Mouse (Mus musculus) gastrocnemius, postnatal 14 days (tissue): ENCODE measurements around the gene Slc2a10. TPM values are rescaled to one million over a fixed set of nuclear protein-coding genes. Genes with fewer than 3 reads are reported as not detected.
A peak's percentile ranks its signal among the peaks of the same experiment; 100 is the strongest.
"Not testable (repeated sequence)": the region's sequence is repeated elsewhere in the genome, so short reads cannot be mapped to it uniquely, and the experiment has no call there.

Source experiments
- DNase-seq: peaks from one replicate; pipeline ENCODE4 v3.0.0; 2021; ENCODE audit warnings: mixed read lengths
- intact Hi-C: fragments of 180-260 bp; cut with DNase I; formaldehyde crosslinking; loops from one replicate; pipeline ENCODE4 v1.15.1; 2025; ENCODE audit warnings: low total_unique reads
- total RNA-seq, 2 experiments: library from RNA; stranded (reverse); gene quantifications; 2 replicates each; pipeline ENCODE4 v1.2.3; 2021

Gene Slc2a10
- total RNA-seq, 2 experiments from 2014 or later: 2.4 to 2.7 TPM

DNA sequence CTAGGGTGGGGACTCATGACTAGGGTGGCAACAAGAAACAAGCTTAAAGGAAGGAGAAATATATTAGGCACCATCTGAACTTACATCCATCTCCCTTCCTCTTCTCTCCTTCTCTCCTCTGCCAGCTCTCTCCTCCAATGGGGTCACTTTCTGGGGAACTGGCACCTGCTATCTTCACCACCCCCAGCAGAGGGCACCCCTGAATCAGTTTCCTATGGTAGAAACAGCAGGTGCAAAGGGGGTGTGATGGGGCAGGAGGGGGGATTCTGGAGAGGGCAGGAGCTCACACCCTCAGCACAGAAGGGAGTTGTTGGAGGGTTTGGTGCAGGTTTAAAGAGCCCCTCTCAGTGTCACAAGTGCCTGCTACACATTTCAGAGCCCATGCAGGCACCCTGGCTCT is 7.3 kb upstream of the Slc2a10 start:
- peak; percentile 50 for DNase-seq
- intact Hi-C loops: no loop called here

DNA sequence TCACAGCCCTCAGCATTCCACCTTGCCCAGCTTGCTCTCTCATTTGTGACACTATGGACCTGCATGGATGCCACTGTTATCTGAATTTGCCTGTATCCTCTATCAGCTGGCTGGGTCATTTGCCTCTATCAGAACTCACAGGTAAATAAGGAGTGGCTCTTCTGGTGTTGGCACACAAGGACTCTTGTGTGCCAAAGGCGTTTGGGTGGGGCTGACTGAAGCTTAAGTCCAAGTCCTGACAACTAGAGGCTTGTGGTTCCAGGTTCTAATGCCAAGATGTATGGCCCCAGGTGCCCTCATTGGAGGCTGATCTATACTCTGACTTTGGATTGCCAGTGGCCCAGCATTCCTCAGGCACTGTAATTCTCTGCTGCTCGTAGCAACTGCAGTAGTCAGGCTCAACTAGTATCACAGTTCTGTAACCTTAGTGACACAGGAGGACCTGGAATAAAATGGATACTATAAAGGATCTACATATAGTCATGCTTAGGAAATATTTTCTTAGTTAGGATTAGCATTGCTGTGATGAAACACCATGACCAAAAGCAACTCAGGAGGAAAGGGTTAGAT is 5.8 kb upstream of the Slc2a10 start:
- no peak for DNase-seq
- intact Hi-C loops: no loop called here

DNA sequence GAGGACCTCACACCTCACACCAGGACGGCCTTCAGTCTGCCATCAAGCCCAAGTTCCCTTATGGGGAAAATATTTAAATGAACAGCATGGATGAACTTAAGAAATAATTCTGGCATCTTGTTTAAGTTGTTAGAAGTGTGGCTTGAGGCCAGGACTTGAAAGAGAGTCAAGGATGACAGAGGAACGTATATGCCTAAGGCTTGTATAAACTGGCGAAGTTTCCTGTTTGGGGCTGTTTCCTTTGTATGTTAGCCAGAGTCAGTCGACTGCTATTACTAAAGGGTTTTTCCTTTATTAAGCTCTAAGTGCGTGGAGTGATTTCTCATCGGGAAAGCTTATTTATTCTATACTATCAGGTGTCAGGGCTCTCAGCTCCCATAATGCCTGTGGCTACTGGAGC is 4.8 kb upstream of the Slc2a10 start:
- intact Hi-C loops: no loop called here
- DNase-seq: no peak

DNA sequence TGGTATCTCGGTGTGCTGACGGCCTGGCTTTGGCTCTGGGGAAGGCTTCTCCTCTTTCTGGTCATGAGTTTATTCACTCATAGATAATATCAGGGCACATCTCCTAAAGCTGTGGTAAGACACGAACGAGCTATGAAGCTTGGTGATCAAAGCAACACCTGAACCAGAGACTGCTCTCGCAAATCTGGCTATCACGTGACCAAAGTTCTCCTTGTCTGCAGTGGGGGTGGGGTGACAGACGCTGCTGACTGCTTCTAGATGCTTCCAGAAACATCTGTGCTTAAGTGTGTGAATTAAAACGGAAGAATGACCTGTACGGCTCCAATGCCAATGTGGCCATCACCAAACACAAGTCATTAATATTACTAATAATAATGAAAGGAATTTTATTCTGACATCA is 6.1 kb downstream of the Slc2a10 start:
- intact Hi-C loops: no loop called here
- DNase-seq: no peak

DNA sequence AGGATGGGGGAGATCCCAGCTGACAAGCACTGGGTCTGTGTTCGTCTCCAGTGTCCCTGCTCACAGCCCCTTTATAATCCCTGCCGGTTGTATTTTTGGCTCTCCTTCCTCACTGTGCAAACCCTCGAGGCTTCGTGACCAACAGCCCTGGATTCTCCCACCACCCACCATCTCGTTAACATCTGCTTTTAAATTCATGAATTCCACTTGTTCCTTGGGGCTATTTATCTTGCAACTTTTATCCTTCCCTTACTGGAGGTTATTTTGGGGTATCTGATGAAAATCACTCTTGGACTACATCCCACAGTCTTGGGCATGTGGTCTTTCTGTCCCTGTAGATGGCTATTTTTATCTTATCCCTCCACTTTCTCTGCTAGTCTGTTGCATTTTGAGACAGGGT is 6.9 kb downstream of the Slc2a10 start:
- DNase-seq: no peak
- intact Hi-C loops: no loop called here

DNA sequence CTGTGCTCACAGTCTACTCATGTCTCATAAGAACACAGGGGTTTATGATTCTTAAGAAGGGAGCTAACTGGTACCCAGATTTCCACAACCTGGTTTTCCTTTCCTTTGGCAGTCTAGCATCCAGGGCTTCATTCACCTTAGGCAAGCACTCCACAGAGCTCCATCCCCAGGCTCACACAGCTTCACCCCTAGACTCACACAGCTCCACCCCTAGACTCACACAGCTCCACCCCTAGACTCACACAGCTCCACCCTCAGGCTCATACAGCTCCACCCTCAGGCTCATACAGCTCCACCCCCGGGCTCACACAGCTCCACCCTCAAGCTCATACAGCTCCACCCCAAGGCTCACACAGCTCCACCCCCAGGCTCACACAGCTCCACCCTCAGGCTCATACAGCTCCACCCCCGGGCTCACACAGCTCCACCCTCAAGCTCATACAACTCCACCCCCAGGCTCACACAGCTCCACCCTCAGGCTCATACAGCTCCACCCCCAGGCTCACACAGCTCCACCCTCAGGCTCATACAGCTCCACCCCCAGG is 7.4 kb downstream of the Slc2a10 start:
- intact Hi-C loops, DNase-seq: not testable (repeated sequence)

GRCm38 (mm10) chr2:165511530-165511929 is 7.9 kb downstream of the Slc2a10 start:
- DNase-seq, intact Hi-C loops: not testable (repeated sequence)

- no peak for DNase-seq
- intact Hi-C loops: no loop called here
Measured at GRCm38 (mm10) chr2:165512426-165512825, 8.8 kb downstream of the Slc2a10 start.

DNA sequence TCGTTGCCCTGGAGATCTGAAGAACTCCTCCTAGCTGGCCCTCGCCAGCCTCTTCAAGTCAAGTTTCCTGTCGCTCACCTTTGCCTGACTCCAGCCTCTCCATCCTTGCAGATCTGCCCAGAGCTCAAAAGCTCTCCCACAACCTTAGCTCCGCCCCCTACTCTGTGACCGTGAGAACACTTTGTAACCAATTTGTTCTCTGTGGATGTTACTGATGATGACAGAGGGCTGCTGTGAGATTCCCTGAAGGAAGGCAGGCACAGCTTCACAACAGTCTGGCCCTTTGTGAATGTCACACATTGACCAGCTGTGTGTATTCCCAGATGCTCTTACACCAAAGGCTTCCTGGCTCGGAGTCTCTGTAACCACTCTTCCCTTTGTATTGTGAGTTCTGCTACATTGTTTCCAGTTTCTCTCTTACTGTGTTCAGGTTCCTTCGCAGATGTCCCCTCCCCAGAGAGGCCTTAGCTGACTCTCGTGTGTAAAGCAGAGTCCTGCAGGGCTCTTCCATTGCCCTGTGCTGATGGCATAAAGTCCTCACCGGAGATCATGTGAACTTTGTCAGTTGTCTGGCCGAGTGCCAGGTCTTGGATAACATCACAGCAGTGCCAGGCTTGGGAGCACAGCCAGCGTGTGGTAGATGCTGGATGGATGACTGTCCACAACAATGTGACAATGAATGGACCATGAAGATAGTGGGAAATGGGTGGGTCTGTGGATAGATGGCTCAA is 9.4 kb downstream of the Slc2a10 start:
- peak; percentile 47 for DNase-seq
- intact Hi-C loops: no loop called here

DNA sequence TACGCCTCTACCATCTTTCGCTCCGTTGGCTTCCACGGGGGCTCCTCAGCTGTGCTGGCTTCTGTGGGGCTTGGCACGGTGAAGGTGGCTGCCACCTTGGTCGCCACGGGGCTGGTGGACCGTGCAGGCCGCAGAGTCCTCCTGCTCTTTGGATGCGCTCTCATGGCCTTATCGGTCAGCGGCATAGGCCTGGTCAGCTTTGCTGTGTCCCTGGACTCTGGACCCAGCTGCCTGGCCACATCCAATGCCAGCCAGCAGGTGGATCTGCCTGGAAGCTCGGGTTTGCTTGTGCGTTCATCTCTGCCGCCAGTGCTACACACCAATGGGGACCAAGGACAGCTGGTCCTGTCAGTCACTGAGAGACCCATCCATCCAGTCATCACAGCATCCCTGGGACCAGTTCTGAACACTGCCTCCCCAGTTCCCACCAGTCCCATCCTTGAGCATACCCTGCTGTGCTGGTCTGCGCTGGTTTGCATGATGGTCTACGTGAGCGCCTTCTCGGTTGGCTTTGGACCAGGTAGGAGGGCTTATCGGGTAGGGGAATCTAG is 11.7 kb downstream of the Slc2a10 start:
- DNase-seq: no peak
- intact Hi-C loops: no loop called here

DNA sequence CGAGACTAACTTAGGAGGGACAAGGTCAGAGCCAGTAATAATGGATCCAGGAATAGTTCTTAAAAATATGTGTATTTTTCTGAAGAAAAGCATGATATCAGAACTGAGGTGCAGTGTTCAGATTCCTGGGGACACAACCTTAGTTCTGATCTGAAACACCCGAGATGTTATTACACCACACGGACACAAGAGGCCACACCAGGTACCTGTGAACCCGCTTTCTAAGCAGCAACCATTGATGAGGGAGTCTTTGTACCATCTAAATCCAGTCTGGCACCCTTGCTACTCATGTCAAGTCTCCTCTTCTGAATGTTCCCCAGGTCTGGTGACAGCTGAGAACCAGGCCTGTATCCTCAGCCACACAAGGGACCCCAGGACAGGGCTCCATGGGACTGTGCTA is 22.0 kb downstream of the Slc2a10 start:
- intact Hi-C loops: no loop called here
- DNase-seq: no peak

DNA sequence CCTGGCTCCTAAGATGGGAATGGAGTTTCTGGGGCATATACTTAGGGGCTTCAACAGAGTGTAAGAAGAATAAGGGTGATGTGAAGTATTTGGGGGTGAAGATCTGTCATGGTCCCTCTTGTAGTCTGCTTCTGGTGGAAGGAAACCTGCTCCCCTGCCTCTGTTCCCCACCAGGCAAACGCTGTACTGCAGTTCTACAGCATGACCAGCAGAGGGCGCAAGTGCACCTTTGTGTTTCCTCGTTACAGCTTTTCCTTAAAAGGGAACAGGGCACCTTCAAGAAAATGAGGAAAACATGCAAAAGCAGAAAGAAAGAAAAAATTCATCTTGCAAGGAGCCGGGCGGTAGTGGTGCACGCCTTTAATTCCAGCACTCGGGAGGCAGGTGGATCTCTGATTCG is 25.5 kb downstream of the Slc2a10 start:
- intact Hi-C loops: no loop called here
- DNase-seq: peak; percentile 61

GRCm38 (mm10) chr2:165533789-165534188 is 30.2 kb downstream of the Slc2a10 start:
- no peak for DNase-seq
- intact Hi-C loops: loop anchor here (2.0 kb wide), 1 partner anchor 217 kb away; no protein-coding TSS in a partner anchor

GRCm38 (mm10) chr2:165540975-165541374 is 37.4 kb downstream of the Slc2a10 start:
- intact Hi-C loops: no loop called here
- no peak for DNase-seq

DNA sequence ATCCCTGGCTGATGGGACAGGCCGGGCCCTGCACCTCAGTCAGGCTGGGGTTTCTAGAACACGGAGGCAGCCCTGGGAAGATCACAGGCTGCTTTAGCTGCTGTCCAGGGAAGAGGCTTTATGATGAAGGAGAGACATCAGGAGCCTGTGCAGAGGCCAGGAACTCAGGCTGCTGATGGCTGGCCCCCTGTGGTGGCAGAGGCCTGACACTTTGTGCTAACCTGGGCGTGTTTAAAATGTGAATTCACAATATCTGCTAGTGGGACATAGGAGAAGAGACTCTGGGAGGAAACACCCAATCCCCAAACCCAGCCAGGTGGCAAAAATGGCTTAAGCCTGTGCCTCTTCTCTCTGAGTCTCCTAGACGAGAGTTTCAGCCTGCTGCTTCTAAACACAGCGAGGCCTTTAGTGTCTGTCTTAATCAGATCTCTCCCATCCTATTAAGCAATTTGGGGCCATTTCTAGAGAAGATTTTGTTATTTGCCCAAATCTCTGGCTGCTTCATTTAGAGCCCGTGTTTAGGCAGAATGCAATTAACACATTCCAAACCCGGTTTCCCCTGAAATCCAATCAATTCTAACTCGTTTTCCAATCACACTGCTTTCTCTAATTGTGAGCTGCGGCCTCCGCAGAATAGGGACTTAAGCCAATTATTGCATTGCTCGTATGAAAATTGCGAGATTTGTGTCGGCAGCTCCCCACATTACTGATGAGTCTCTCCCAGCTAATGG is 39.5 kb downstream of the Slc2a10 start:
- intact Hi-C loops: no loop called here
- DNase-seq: no peak

DNA sequence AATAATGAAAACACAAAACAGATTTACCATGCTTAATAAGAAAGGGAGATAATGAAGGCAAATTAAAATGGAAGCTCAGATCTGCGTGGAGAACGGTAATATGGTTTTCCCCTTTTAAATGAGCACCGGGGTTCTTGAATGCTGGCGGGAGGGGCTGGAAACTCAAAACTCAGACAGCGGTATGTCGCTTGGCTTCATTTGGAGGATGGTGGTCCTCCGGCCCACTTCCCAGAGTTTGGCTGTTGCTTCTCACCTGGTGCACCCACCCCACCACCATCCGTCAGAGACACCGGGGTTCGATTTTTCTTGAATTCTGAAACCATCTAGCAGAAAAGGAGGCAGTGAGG is 40.1 kb downstream of the Slc2a10 start:
- DNase-seq: no peak

GRCm38 (mm10) chr2:165545687-165546086 is 42.1 kb downstream of the Slc2a10 start:
- intact Hi-C loops: no loop called here
- no peak for DNase-seq

More for the DNA sequence above, 40.1 kb downstream of the Slc2a10 start:
- intact Hi-C loops: no loop called here

GRCm38 (mm10) chr2:165546341-165546740 is 42.8 kb downstream of the Slc2a10 start:
- DNase-seq: no peak
- intact Hi-C loops: no loop called here

- intact Hi-C loops: no loop called here
- DNase-seq: peak; percentile 45
Measured at GRCm38 (mm10) chr2:165547410-165547809, 43.8 kb downstream of the Slc2a10 start.

DNA sequence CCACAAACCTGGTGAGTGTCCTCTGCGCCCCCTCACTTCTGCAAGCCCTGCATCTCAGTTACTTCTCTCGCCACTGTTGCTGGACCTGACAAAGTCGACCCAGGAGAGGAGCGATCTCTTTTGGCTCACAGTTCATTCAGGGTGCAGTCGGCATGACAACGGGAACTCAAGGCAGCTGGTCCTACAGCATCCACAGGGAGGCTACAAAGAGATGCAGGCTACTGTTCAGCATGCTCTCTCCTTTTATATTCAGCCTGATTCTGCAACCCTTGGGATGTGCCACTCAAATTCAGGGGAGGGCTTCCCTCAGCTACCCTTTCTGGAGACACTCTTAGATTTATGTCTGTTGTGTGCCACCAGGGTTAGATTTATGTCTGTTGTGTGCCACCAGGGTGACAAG is 45.0 kb downstream of the Slc2a10 start:
- intact Hi-C loops: no loop called here
- no peak for DNase-seq
